Mouse (Mus musculus): ENCODE results near the gene Olfr965. TPM values are rescaled to one million over a fixed set of nuclear protein-coding genes. Genes with fewer than 3 reads are reported as not detected.

Olfr965 gene
- polyA plus RNA-seq, 1 experiment, result not detected

DNA sequence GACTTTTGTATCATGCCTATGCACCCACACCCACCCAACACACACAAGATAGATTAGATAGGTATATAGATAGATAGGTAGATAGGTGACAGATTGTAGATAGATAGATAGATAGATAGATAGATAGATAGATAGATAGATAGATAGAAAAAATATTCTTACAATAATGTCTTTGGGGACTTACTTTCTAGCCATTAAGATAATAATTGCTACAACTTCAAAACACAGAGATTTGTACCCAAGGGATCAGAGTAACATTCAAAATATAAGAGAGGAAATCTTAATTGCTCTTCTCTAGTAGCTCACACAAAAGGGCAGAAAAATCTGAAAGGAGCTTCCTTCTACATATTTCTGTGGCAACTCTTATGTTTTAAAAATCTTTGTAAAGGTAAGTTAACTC is 34.8 kb downstream of the Olfr965 start, which contains the start of gene Olfr967:
Gene Olfr967, plus strand, starts transcription at position 301 of the 400 bp plus-strand sequence.
- no peaks in the 10 kb centered on the region for H3K4me1 ChIP-seq (ENCODE audit: control insufficient read depth, insufficient read depth, low read length)
- no peak for DNase-seq
- no peak for TF ChIP-seq CTCF (IDR thresholded peaks at IDR 0.05; ENCODE audit: insufficient read depth, low read length)
- TF ChIP-seq POLR2A (IDR thresholded peaks at IDR 0.05; ENCODE audit: borderline replicate concordance, extremely low read depth, low read depth, low read length), result no peak
- no peak within 1 kb of the TSS for H3K4me3 ChIP-seq (replicated peaks; ENCODE audit: extremely low read depth, low read depth, low read length)

DNA sequence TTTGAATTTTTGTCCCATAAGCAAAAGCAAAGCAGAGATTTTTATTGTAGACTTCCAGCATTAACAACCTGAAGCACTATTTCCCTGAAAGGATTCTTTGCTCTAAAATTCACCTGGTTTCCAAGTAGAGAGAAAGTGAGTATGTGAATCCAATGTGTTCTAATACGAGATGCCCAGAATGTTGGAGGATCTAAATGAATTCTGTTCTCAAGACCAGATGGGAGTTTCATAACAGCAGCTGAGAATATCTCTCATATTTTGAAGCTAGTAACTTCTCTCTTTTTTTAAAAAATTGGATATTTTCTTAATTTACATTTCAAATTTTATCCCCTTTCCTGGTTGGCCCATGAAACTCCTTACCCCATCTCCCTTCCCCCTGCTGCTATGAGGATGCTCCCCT is 35.3 kb downstream of the Olfr965 start:
- H3K4me3 ChIP-seq (replicated peaks; ENCODE audit: extremely low read depth, low read depth, low read length), result no peak overlapping the region
- no peak for DNase-seq
- no peaks in the 10 kb centered on the region for H3K4me1 ChIP-seq (ENCODE audit: control insufficient read depth, insufficient read depth, low read length)
- 80% methylated on average over 1 of the region's 1 CpGs for WGBS
- no peak for TF ChIP-seq POLR2A (IDR thresholded peaks at IDR 0.05; ENCODE audit: borderline replicate concordance, extremely low read depth, low read depth, low read length)
- no peak for TF ChIP-seq CTCF (IDR thresholded peaks at IDR 0.05; ENCODE audit: insufficient read depth, low read length)

Other genes starting within 250 kb of the Olfr965 start
- not detected in 2 replicates for gene Olfr955, start 239.4 kb upstream of the Olfr965 start, polyA plus RNA-seq (2012; rRNA removed)
- gene Olfr44, start 217.4 kb upstream of the Olfr965 start, polyA plus RNA-seq (2012; rRNA removed), result not detected in 2 replicates
- gene Olfr957, start 195.5 kb upstream of the Olfr965 start, polyA plus RNA-seq (2012; rRNA removed), result not detected in 2 replicates
- not detected in 2 replicates for gene Olfr958, start 157.3 kb upstream of the Olfr965 start, polyA plus RNA-seq (2012; rRNA removed)
- not detected in 2 replicates for gene Olfr959, start 135.8 kb upstream of the Olfr965 start, polyA plus RNA-seq (2012; rRNA removed)
- 0.25 and 0.56 TPM in 2 replicates for gene AW551984, start 107.0 kb upstream of the Olfr965 start, polyA plus RNA-seq (2012; rRNA removed)
- not detected in 2 replicates for gene Olfr148, start 100.7 kb upstream of the Olfr965 start, polyA plus RNA-seq (2012; rRNA removed)
- gene Olfr960, start 90.0 kb upstream of the Olfr965 start, polyA plus RNA-seq (2012; rRNA removed), result not detected in 2 replicates
- gene Olfr961, start 66.3 kb upstream of the Olfr965 start, polyA plus RNA-seq (2012; rRNA removed), result not detected in 2 replicates
- not detected in 2 replicates for gene Olfr963, start 44.1 kb upstream of the Olfr965 start, polyA plus RNA-seq (2012; rRNA removed)
- not detected in 2 replicates for gene Olfr149, start 4.2 kb upstream of the Olfr965 start, polyA plus RNA-seq (2012; rRNA removed)
- not detected in 2 replicates for gene Olfr150, start 19.6 kb downstream of the Olfr965 start, polyA plus RNA-seq (2012; rRNA removed)
- gene Olfr967, start 34.9 kb downstream of the Olfr965 start, polyA plus RNA-seq (2012; rRNA removed), result not detected in 2 replicates
- gene Olfr968, start 71.9 kb downstream of the Olfr965 start, polyA plus RNA-seq (2012; rRNA removed), result not detected in 2 replicates
- gene Olfr969, start 79.6 kb downstream of the Olfr965 start, polyA plus RNA-seq (2012; rRNA removed), result not detected in 2 replicates
- gene Olfr970, start 97.5 kb downstream of the Olfr965 start, polyA plus RNA-seq (2012; rRNA removed), result not detected in 2 replicates
- not detected in 2 replicates for gene Olfr971, start 125.5 kb downstream of the Olfr965 start, polyA plus RNA-seq (2012; rRNA removed)
- not detected in 2 replicates for gene Olfr972, start 155.1 kb downstream of the Olfr965 start, polyA plus RNA-seq (2012; rRNA removed)
- gene Olfr229, start 196.0 kb downstream of the Olfr965 start, polyA plus RNA-seq (2012; rRNA removed), result not detected in 2 replicates
- not detected in 2 replicates for gene Olfr974, start 226.1 kb downstream of the Olfr965 start, polyA plus RNA-seq (2012; rRNA removed)
- 0.05 TPM in 1 of 2 replicates, not detected in the other for gene Olfr975, start 240.7 kb downstream of the Olfr965 start, polyA plus RNA-seq (2012; rRNA removed)
- gene Olfr976, start 249.8 kb downstream of the Olfr965 start, polyA plus RNA-seq (2012; rRNA removed), result not detected in 2 replicates